Mouse (Mus musculus) mature B cell (primary cell): ENCODE measurements around the gene Grid2.
"Not testable (repeated sequence)": the region's sequence is repeated elsewhere in the genome, so short reads cannot be mapped to it uniquely, and the experiment has no call there.

ENCODE experiments used
- in situ Hi-C: fragments of 300-500 bp; cut with MboI; formaldehyde crosslinking; loops from 2 replicates; pipeline ENCODE4 v1.14.3; 2019

The Grid2 gene

DNA sequence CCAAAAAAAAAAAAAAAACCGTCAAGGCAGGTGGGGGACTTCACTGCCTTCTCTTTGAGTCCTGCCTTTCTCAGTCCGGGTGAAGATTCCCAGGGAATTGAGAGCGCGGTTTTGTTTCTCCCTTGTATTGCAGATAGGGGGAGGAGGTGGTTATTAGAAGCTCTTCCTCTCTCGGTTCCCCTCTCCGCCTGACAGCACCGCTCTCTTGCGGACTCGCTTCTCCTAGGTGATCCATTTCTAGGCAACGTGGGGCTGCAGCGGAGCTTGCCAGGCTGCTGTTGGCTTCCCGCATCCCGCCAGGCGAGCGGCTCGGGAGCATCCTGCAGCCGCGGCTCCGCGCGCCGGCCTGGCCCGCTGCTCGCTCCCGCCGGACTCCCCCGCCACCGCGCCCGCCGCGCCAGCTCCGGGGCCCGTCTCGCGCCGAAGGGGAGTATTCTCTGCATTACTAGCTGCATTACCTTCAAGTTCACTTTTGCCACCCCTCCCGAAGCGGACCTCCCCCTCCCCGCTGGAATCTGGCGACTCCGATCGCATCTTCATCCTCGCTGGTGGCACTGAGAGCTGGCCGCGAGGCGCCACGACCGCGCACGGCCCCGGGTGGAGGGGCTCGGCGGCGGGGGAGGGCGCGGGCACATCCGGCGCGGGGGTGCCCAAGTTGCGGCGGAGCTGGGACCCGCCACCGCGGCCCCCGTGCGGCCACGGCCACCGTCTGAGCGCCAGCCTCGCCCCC lies at the start of gene Grid2:
Grid2 (plus strand) TSS at position 51 of the 730 bp plus-strand sequence.
- in situ Hi-C loops: no loop called here

- in situ Hi-C loops: no loop called here
These were observed 4.9 kb upstream of the Grid2 start for GRCm38 (mm10) chr6:63250738-63251137.

DNA sequence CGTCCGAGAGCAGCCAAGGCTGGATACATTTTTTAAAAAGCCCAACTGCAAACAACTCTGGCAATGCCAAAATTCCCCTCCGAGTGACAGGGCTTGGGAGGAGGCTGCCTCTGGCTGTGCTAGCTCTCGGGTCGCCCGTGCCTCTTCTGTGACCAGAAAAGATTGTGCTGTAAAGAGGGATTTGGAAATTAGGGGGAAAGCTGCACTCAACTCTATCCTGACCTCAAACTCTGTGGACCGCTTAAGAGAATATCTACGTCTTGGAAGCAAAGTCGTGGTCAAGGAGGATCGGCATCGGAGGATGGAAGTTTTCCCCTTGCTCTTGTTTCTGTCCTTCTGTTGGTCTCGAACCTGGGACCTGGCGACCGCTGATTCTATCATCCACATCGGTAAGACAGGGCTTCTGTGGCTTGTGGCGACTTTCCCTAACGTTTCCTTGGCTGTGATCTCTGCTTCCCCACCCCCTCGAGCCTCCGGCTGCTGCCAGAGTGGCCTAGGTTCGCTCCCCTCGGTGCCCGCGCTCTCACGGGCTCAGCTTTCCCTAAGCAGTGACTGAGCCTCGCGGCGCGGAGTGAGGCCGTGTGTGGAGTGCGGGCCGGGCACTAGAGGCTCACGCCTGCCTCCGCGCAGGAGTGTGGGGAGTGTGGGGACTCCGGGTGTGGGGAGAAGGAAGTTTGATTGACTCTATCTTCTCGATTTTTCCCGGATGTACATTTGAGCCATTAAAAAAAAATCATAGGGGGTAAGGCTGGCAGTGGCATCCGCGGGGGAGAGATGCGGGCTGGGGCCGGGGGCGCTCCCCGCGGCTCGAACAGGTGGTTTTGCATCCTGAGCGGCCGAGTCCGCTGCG lies 1.1 kb downstream of the Grid2 start:
- in situ Hi-C loops: no loop called here

DNA sequence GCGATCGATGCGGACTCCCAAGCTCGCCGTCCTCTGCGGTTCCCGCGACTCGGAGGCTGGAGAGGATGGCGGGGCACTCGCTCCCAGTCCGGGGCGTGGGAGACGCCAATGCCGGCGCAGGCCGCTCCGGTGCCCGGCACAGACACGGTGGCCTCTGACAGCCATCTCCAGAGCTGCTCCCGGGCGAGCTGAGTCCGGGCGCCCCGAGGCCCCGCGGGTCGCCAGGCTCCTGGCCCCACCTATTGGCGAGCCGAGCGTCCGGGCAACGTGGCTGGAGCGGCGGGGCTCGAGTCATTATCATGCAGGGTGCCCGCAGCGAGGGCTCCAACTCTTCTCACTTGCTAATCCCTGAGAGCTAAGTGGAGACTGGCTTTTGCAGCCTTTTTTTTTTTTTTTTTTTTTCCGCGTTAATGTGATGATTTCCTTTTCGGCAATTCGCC lies 1.8 kb downstream of the Grid2 start:
- in situ Hi-C loops: no loop called here

DNA sequence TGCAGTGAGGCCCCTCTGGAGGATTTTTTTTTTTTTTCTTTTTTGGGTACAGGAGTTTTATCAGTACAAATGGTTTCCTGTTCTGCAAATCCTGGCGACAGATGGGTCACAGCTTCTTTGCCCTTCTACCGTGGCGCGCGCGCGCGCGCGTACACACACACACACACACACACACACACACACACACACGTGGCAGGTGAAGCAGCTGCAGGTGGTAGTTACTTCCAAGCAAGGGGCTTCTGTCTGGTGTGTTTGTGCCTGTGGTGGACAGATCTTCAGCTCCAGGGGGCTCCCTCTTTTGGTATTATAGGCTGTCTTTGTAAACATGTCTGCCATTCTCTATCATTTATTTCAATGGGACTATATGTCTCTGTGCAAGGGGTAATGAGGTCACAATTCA lies 2.2 kb downstream of the Grid2 start:
- in situ Hi-C loops: no loop called here

DNA sequence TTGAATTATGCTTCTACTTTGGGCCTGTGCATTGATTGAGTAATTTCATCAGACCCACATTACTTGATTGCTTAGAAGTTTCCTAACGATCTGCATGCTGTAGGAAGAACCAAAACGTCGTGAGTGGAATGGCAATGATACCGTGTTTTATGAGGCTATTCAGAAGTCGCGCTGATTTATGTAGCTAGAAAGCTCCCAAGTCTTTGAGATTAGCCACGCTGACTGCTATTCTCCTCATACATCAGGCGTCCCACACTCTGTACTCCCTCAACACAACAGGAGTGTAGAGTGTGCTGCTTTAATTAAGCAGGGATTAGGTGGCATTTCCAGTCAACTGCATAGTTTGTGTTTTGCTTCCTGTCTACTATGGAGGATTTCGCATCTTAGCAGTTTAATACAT lies 4.1 kb downstream of the Grid2 start:
- in situ Hi-C loops: no loop called here

GRCm38 (mm10) chr6:63284419-63284818 lies 28.7 kb downstream of the Grid2 start:
- in situ Hi-C loops: no loop called here

GRCm38 (mm10) chr6:63342438-63343004 lies 86.8 kb downstream of the Grid2 start:
- in situ Hi-C loops: no loop called here

- in situ Hi-C loops: no loop called here
These were observed 91.3 kb downstream of the Grid2 start for GRCm38 (mm10) chr6:63347015-63347414.

GRCm38 (mm10) chr6:63381061-63381611 lies 125.5 kb downstream of the Grid2 start:
- in situ Hi-C loops: no loop called here

- in situ Hi-C loops: no loop called here
These were observed 146.0 kb downstream of the Grid2 start for GRCm38 (mm10) chr6:63401698-63402097.

DNA sequence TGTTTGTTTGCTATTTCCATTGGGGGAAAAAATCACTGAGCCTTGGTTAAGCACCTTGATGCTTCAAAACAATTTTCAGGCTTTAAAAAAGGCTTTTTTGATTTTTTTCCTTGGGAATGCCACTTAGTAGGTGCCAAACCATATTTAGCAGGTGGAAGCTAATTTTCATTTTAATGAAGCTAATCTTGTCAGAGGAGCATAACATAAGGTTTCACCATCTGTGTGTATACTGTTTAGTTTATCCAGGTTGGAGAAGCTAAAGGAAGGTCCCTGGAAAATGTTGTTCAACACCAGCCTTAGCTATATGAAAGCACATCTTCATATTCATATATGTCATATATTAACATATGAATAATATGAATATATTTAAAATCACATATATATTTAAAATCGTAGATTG lies 161.9 kb downstream of the Grid2 start:
- in situ Hi-C loops: no loop called here

DNA sequence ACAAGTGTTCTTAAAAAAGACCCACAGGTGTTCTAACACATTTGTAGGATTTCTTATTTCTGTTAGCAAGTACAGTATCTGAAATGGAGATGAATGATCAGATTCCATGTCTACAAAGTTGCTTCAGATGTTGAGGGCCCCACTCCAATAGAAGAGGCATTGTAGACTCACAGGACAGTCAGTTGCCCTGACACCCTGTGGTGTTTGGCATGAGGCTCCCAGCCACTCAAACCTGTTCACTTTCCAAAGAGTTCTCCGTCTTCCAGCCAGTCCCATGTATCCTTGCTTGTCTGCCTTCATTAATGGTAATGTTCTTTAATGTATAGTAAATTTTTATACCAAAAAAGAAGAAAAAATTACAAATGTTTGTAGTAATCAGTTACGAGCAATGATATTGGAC lies 177.1 kb downstream of the Grid2 start:
- in situ Hi-C loops: no loop called here

DNA sequence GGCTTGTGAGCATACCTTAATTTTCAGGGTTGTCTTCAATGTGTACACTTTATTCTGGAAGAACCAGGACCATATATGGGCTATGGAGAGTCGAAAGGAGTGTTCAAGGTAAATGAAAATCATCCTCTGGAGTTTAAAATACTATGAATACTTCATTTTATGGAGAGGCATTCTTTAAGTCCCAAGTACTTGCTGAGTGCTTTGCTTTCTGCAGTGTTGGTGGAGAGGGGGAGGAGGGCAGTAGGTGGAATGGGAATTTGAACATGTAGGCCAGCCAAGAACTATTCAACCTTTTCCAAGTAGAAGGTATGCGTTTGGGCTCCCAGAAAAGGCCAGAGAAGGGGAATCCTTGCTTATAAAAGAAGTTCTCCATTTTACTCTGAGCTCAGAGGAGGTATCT lies 192.5 kb downstream of the Grid2 start:
- in situ Hi-C loops: no loop called here

GRCm38 (mm10) chr6:63482141-63482540 lies 226.5 kb downstream of the Grid2 start:
- in situ Hi-C loops: no loop called here

GRCm38 (mm10) chr6:63515016-63515415 lies 259.3 kb downstream of the Grid2 start:
- in situ Hi-C loops: no loop called here

- in situ Hi-C loops: no loop called here
These were observed 260.3 kb downstream of the Grid2 start for GRCm38 (mm10) chr6:63515957-63516356.

DNA sequence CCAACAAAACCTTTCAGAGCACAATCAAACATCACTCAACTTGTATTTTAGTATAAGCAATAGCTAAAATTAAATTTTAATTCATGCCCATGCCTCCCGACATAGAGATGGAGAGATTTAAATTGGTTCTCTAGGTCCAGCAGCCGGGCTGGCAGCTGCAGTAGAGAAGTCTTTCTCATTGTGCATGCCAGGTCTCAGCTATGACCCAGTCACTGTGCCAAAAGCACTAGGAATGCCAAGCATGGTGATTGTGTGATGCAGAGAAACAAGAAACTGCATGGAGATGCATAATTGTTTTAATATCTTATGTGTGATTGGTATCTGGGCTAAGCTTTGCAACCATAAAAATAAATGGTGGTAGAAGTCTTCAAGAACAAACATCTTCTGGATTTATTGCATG lies 276.1 kb downstream of the Grid2 start:
- in situ Hi-C loops: no loop called here

- in situ Hi-C loops: no loop called here
These were observed 277.2 kb downstream of the Grid2 start for GRCm38 (mm10) chr6:63532901-63533300.

DNA sequence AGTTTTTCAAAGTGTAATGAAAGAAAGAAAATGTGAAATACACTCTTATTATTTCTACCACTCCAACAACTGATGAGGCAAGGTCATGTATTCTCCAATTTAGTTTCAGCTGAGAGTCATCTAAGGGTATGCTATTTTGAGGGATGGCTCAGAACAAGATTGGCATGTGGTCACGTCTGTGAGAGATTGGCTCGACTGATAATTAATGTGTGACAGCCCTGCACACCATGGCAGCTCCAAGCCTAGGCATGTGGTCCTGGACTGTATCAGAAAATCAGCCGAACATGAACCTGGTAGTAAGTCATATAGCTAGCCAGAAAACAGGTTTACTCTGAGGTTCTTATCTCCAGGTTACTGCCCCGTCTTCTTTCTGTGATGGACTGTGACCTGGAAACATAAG lies 292.1 kb downstream of the Grid2 start:
- in situ Hi-C loops: no loop called here

DNA sequence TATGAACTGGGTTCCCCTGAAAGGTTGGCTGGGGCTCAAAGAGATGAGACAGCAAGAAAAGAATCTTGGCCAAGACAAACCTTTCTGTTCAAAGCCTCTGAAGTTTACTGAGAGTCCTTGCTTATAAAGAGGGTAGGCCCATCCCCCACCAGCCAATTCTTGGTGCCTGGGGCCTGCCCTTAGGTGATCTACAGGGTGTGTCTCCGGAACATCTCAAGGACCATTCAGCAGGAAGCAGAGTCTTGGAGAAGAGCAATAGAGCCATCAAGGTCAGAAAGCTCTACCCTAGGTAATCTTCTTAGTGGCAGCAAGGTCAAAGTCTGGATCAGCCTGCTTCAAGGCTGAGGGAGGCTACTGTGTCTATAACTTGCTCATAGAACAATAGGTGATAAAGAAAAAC lies 313.1 kb downstream of the Grid2 start:
- in situ Hi-C loops: not testable (repeated sequence)

DNA sequence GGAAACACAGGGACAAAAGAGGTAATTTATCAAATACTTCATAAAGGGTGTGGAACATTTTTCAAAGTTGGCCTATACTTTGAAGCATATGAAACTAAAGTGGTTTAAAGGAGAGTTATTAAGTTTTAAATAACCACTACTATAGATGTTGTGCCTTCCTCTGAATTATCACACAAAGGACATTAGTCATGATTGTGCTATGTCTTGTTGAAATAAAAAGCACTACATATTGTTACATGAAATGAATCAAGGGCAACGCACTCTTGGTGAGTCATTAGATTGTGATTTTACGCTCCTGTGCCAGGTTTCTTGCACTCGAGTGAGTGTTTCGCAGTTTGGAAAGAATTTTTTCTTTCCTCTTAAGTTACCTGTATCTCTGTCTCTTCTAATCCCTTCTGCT lies 335.0 kb downstream of the Grid2 start:
- in situ Hi-C loops: no loop called here

DNA sequence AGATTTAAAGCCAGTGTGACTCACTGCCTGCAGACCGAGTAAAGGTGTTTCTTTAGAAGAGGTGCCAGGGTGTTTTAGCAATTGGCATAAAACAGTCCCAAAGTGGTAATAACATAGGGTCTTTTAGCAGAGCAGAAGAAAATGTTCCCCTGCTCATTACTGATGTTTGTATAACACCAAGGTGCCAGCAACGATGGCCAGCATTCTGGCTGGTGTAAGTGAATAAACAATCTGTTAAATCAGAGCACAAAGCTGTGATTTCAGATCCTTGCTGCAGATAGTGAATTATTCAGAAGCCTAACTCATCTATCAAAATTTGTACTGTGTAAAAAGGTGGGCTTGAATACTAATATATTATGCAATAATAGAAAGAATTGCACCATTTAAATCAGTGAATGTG lies 353.9 kb downstream of the Grid2 start:
- in situ Hi-C loops: no loop called here
